Mouse (Mus musculus): Measurements from ENCODE around the gene Bub1b.
A peak's percentile ranks its signal among the peaks of the same experiment; 100 is the strongest.
"Not testable (repeated sequence)": the region's sequence is repeated elsewhere in the genome, so short reads cannot be mapped to it uniquely, and the experiment has no call there.

Gene Bub1b

DNA sequence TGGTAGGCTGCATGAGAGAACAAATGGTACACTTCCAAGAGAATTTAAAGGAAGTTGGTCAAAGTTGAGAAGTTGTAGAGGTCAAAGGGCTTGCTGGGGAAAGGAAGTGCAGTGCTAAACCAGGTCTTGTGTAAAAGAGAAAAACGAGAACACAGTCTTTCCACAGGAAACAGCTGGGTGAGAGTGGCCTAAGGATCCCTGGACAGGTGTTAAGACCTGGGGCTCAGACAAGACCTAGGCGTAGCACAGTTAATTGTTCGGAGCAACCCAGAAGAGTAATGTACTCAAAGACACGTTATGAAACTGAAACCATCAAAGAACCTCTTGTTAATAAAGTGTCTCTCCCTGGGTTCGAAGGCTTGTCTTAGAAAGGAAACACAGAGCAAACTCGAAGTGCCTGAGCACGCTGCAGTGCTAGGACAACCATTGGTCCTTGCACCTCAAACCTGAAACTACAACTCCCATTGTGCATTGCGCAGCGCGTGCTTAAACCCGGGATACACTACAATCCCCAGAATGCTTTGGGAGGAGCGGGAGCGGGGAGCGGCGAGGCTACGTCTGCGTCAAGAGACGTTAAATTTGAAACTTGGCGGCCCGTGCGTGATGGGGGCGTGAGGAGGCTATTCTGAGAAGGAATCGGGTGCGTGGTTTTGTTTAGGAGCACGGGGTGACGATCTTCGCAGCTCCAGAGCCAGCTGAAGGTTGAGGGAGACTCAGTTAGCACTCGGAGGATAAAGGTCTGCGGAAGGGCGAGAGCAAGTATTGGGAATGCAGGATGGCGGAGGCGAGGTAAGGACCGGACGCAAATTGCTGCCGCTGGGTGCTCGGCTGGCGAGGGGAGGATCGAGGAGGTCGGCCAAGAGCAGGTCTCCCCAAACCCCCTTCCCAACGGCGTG is at the start of gene Bub1b:
Gene Bub1b, plus strand, starts transcription at position 539 of the 896 bp plus-strand sequence.
- DNase-seq (ENCODE audit: low read depth, low spot score) = peak; percentile 87

DNA sequence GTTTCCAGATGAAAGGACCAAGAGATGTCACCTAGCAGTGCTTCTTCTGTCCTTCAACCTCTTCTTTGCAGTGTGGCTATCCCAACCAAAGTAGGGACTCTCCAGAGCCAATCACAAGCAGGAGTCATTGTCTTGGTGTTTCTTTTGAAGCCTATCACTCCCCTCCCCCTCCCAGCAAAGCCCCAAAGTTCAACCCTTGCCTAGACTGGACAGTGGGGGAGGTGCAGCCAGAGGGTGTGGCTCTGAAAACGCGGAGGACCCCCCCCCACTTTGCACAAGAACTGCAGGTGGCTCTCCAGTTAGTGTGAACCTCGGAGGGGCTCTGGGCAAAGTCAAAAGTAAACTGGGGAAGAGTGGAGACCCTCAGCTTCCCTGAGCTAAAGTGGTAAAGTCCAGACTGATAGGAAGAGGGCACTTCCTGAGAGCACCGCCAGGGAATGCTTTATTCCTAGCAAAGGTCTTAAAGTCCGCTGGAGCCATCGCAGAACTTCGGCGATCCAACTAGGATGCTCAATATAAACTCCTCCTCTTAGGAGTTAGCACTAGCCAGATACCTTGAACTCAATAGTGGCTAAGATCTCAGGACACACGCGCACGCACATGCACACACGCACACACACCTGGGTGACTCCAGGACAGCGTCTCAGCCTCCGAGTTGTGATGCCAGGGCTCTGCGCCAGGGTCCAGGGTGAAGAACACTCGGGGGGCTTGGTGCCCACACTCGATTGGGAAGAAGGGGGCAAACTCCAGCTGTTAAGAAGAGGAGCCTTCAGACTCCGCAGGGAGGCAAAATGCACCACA is 49.4 kb upstream of the Bub1b start:
- DNase-seq (ENCODE audit: low read depth, low spot score) = no peak

DNA sequence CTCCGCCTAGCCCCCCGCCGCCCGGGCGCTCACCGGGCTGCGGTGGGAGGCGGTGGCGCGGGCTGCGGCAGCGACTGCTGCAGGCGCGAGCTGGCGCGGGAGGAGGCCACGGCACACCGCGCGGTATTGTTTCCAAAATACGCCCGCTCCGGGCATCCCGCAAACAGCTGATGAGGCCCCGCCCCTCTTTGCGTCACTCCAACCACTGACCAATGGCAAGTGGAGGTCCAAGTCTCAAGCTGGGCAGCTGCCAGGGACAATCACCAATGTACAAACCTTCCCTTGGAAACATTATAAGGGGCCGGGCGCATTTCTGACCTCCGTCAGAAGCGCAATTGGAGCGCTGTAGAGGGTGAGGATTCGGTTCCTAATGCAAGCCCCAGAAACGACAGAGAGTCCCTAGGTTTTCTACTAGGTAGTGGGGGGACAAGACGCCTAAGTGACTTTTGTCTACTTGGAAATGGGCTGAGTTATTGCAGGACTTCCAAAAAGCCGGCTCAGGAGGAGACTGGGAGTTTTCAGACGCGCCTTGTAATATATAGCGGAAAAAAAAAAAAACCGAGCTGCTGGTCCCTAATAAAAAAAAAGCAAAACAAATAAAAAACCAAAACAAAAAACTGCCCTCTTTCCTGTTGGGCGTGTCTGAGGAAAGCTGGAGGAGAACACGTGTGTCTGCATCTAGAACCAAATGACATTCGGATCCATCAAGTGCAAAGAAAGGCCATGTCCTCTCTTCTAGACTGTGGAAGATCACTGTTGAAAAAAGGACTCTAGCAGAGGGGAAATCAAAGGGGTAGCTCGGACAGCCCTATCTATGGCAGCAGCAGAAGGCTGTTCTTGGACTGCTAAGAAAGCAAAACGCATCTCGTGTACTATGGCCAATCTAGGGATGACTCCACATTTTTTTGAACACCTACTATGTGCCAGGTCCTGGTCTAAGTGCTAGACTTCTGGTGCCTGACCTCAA is 48.2 kb upstream of the Bub1b start, which contains the start of gene Bmf:
Gene Bmf, minus strand, starts transcription at position 181 of the 967 bp plus-strand sequence.
- DNase-seq (ENCODE audit: low read depth, low spot score) = no peak

DNA sequence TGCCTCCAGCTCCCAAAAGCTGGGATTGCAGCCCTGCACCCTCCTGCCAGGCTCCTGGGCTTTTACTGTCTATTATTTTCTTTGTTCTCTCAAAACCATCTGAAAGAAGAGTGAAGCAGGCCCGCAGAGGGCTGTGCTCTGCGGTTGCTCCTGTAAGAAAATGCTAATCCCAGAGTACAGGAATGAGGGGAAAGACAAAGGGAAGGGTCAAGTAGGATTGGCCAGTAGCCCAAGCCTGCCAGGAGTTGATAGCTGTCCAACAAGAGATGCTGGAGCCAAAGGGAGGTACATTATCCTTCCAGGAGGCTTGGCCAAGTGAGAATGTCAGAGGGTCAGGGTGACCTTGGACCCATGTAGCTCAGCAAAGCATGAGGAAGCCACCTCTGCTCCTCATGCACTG is 46.4 kb upstream of the Bub1b start:
- DNase-seq (ENCODE audit: low read depth, low spot score) = no peak

DNA sequence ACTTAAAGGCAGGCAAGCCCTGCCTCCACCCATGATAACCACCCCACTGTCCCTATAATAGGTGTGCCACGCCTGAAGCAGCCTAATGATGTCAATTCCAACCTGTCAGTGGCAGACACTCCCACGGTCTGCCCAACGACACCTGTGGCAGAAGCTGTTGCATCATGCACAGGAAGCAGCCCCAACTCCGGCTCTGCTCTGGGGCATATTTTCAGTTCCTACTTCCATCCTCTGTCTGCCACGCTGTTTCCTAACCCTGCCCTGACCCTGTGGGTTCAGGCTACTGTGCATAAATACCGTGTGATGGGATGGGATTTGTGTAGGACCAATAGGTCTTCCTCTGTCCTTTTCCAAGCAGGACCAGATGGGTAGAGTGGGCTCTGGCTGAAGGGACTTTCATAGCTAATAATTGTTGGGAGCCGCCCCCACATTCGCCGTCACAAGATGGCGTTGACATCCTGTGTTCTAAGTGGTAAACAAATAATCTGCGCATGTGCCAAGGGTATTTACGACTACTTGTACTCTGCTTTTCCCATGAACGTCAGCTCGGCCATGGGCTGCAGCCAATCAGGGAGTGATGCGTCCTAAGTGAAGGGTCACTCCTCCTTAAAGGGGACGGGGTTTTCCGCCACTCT is 43.5 kb upstream of the Bub1b start:
- DNase-seq (ENCODE audit: low read depth, low spot score) = not testable (repeated sequence)

DNA sequence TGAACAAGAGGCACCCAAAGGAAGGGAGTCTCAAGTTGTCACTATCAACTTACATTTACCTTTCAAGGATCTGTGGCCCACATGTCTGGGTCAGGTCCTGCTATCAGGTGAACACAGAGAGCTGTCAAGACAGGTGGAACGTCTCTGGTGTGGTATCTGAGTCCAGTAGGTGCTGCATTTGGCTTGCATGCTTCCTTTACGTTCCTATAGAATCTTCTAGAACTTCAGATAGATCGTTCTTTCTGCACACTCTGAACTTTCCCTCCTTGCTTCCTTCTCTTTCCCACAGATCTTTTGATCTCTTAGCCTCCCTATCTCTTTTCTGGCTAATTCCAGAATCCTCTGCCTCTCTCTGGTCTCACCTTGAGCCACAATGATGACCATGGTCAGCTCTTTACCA is 39.6 kb upstream of the Bub1b start:
- DNase-seq (ENCODE audit: low read depth, low spot score) = no peak

DNA sequence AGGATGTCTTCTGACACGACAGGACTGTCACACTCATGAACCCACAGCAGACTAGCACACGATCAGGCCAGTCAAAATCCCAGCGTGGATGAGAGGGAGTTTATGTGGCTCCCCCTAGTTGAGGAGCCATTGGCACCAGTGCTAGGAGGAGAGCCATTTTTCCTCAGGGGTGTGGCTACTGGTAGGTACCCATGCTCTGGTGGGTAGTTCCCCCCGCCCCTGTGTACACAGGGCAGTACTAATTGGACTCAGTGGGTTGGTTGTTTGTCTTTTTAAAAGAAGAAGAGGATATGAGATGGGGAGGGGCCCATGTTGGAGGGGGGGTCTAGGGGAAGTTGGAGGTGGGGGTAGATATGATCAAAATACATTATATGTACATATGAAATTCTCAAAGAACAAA is 36.0 kb upstream of the Bub1b start:
- no peak for DNase-seq (ENCODE audit: low read depth, low spot score)

DNA sequence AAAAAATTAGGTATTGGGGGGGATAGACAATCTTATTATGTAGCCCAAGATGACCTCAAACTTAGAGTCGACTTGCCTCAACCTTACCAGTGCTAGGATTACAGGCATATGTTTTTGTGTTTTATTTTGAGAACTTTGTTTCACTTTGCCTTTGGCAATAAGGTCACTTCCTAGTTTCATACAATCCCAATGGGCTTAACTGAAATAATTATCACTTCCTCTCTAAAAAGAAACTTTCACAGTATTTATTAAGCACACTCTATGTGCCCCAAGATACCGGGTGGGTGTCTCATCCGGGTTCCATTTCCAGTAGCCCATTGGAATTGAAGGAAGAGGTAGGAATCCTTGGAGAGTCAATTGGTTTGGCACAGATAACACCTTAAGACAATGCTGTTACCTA is 35.6 kb upstream of the Bub1b start:
- no peak for DNase-seq (ENCODE audit: low read depth, low spot score)

DNA sequence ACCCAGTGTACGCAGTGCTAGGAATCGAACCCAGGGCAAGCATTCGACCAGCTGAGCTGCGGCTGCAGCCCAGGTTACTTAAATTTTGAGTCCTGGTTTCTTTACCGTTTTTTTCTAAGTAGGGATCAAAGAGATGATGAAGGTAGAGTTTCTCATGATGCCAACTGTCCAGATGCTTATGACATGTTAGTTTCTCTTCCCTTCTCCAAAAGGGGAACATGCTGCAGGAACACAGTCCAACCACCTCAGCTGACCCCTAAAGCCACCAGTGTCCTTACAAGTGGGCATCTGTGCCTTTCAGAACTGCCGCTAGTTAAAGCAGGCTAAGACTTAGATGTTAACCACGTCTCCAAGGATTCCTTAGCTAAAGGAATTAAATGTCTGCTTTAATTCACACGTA is 30.8 kb upstream of the Bub1b start:
- DNase-seq (ENCODE audit: low read depth, low spot score) = no peak

DNA sequence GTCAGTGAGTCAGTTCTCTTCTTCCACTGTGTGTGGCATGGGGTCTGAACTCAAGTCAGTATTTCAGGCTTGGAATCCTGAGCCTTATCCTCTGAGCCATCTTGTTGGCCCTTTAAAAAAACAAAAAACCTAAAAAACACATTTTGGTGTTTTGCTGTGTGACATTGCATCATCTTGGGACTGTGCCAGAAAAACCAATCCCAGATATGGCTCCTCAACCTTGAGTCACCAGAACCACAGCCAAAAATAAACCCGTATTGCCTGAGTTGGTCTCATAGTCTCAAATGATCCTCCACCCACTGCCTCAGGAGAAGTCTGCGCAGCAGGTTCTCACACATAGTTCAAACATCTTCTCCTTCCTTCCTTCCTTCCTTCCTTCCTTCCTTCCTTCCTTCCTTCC is 27.1 kb upstream of the Bub1b start:
- DNase-seq (ENCODE audit: low read depth, low spot score) = no peak

DNA sequence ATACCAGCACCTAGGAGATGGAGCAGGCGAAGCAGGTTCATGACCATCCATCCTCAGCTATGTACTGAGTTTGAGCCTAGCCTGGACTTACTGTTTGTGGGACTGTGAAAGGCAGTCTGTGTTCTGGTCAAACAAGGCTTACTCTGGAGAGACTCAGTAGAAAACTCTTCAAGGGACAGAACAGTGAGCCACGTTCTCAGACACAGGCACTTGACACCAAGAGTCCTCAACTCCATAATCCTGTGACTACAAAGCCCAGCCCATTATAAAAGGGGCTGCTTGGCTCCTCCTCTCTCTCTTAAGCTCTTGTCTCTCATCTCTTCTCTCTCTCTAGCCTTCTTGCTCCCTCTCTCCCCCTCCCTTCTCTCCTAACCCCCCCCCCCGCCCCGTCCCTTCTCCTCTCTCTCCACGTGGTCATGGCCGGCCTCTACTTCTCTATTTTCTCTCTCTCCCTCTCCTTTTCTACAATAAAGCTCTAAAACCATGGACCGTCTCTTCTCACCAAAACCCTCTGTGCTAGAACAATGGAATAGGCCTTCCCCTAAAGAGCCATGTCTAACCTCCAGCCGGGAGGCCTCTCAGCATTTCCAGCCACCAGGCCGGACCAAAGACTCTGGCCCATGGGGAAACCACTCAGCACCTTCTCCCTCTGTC is 25.7 kb upstream of the Bub1b start:
- no peak for DNase-seq (ENCODE audit: low read depth, low spot score)

DNA sequence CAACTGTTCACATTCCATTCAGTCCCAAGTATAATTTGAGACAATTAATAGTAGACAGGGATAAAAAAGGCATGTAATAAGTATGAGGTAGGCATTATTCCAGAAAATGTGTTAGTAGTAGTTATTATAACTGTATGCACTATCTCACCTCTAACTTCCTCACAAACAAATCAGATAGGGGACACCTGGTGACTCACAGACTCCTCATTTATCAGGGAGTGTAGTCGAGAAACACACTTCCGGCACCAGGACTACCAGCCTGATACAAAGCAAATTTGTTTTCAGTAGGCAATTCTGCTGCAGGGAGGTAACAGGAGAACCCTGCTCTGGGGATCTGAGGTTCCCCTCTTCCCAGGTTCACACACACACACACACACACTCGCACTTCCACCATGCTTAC is 24.9 kb upstream of the Bub1b start:
- no peak for DNase-seq (ENCODE audit: low read depth, low spot score)

DNA sequence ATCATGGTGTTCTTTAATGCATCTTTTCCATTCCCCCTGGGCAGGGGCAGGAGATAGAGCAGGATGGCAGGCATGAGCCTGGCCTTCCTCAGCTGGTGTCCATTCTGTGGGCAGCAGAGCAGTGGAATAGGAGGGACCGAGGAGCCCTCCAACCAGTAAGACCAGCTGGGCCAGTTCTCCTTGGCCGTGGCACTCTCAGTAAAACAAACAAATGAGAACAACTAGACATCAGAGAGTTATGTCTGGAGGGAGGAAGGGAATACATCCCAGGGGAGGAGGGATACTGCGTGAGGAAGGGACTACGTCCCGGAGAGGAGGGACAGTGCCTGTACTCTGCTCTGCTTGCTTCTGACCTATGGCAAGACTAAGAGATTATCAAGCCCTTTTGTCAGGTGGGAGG is 12.0 kb upstream of the Bub1b start:
- DNase-seq (ENCODE audit: low read depth, low spot score) = no peak

DNA sequence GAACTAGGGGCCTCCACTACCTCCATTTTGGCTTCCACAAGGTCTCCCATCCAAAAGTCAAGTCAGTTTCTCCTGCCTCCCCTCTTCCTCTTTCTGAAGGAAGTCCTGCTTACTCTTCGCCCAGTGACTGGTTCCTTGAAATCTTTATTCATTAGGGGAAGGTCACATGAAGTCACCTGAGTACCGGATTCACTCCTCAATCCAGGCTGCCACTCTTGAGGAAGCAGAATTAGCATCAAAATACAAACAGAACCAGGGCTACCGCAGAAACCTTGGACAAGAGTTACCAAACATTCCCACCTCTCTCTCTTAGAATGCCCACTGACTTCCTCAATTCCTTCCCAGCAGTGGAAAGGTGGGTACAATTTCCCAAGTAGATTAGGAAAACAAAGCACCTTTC is 10.3 kb upstream of the Bub1b start:
- DNase-seq (ENCODE audit: low read depth, low spot score) = no peak

DNA sequence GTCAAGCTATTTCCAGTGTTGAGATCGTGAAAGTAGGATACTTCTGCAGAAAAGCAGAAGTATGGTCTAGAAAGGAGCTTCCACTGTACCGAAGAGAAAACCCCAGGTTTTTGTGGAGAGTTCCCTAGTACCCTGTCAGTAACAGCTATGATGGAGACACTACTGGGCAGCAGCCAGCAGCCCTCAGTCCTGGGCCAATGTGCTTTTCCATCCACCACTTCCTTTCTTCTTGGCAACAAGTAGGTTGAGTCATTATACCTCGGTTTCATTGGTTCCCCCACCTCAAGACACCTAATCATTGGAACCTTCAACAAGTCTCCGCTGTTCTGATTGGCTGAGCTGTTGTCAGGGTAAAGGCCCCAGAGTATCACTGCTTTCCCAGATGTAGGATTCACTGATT is 6.9 kb upstream of the Bub1b start:
- no peak for DNase-seq (ENCODE audit: low read depth, low spot score)

DNA sequence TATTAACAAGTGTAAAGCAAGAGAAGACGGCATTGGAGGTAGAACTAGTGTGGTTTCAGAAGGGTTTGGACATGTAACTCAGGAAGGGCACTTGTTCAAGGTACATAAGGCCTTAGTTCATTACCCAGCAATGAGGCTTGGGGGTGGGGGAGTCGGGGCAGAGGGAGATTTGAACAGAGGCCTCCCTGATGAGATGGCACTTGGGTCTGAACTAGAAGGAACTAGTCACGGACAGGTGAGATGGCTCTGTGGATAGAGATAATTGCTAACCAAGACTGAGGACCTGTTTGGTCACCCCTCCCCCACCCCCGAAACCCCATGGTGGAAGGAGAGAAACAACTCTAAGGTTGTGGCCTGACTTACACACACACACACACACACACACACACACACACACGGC is 1.1 kb downstream of the Bub1b start:
- DNase-seq (ENCODE audit: low read depth, low spot score) = peak; percentile 2

DNA sequence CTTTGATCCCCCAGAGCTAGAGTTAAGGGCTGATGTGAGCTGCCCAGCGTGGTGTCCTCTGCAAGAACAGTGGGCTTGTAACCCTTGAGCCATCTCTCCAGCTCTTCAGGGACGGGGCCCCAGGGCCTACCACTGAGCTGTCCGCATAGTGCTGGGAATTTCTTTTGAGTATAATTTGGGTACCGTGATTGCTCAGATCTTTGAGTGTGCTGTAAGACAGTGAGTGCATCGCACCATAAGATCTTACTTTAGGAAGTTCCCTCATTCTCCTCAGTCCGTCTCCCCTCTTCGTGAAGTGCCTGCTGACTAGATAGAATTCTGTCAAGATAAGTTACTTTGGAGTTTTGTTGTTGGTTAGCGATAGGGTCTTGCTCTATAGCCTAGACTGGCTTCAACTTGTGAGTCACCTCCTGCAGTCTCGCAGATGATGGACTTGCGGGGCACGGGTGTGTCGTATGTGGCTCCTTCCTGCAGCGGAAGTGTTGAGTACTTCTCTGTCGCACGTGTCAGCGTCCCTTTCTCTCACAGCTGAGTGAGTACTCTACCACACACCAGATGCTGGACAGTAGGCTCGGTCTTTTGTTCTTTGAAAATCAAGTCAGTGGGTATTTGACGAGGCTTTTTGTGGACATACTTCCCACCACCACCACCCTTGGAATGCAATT is 3.7 kb downstream of the Bub1b start:
- no peak for DNase-seq (ENCODE audit: low read depth, low spot score)

DNA sequence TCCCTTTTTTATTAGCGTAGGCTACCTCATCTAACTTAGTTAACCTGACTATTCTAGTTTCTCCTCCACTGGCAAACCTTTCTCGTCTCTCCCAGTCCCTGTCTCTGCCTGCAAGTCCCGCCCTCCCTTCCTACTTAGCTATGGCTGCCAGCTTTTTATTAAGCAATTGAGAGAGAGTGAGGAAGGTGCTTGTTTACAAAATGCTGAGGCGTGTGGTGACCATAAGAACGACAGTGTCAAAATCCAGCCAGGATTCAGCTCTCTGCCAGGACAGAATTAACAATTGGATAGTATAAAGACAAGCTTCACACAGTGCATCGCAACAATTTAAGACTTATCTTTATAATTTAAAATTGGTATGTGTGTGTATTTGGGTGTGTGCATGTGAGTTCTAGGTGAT is 6.1 kb downstream of the Bub1b start:
- no peak for DNase-seq (ENCODE audit: low read depth, low spot score)

DNA sequence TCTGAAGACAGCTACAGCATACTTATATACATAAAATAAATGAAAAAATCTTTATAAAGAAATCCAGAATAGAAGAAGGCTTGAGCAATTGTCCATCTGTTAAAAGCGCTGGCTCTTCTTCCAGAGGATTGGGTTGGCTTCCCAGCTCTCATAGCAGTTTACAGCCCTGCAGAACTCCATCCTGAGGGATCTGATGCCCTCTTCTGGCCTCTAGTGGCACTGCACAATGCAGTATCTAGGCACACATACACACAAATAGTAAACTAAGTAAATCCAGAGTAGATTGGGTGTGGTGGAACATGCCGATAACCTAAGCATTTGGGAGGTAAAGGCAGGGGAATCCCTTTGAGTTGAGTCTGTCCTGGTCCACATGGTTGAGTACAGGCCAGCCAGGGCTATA is 8.0 kb downstream of the Bub1b start:
- no peak for DNase-seq (ENCODE audit: low read depth, low spot score)

DNA sequence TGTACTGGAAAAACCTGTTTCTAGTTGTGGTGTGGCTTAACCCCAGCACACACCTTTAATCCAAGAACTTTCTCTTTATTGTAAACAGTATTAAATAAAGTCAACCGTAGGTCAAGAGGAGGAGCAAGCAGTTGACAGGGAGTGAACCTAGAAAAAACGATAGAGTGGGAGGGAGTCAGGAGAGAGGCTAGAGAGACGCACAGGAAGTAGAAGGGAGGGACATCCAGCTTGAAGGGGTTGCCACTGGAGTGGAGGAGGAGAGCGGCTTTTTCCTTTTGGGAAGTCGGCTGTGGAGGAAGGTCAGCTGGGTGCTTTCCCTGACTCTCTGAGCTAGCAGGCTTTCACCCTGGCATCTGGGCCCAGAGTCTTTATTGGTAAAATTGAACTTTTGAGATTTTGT is 9.0 kb downstream of the Bub1b start:
- no peak for DNase-seq (ENCODE audit: low read depth, low spot score)
